Mouse (Mus musculus) neural tube, embryonic 13.5 days (tissue): Measurements from ENCODE around the gene Vps26c. TPM values are rescaled to one million over a fixed set of nuclear protein-coding genes. Genes with fewer than 3 reads are reported as not detected.

Source experiments
- polyA plus RNA-seq: library from polyadenylated mRNA; unstranded; fragments of >200 nt; fragmentation: Nextera tagmentation; extraction: Ambion mirVana; gene quantifications from 2 replicates; pipeline ENCODE4 v1.2.1, GENCODE M21; 2015

Vps26c gene
- polyA plus RNA-seq, 1 experiment from 2014 or later, result 74.6 TPM

Other genes with a start within 250 kb of the Vps26c start
- 7.9 TPM in 2 replicates for gene Hlcs, start 213.3 kb downstream of the Vps26c start, polyA plus RNA-seq
- 2.3 and 2.6 TPM in 2 replicates for gene Ripply3, start 198.4 kb downstream of the Vps26c start, polyA plus RNA-seq
- gene Ttc3, start 156.2 kb downstream of the Vps26c start, polyA plus RNA-seq, result 749 and 805 TPM in 2 replicates
- 144 TPM in 2 replicates for gene Pigp, start 155.0 kb downstream of the Vps26c start, polyA plus RNA-seq
- 9.5 and 10.3 TPM in 2 replicates for gene Dyrk1a, start 43.2 kb upstream of the Vps26c start, polyA plus RNA-seq